Mouse (Mus musculus): ENCODE data around the gene Zbtb41. TPM values are rescaled to one million over a fixed set of nuclear protein-coding genes. Genes with fewer than 3 reads are reported as not detected.
"Not testable (repeated sequence)": the region's sequence is repeated elsewhere in the genome, so short reads cannot be mapped to it uniquely, and the experiment has no call there.

The Zbtb41 gene
- polyA plus RNA-seq, 1 experiment: 4.4 TPM

DNA sequence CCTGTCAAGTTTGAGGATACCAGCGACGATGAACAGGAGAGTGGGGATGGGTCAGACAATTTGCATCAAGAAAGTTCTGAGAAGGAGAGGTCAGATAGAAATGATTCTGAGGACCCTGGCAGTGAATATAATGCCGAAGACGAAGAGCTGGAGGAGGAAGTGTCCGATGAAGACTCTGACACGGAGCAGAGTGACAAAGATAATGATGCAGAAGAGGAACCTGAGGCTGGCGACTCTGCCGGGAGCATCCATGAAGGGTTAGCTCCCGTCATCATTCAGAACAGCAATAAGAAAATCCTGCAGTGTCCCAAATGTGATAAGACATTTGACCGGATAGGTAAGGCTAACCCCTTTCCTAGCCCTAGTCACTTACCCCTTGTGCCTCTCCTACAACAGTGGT, 1.8 kb downstream of the Zbtb41 start:
- no peaks in the 10 kb centered on the region for H3K27me3 ChIP-seq (ENCODE audit: control insufficient read depth, insufficient read depth, low read length)
- H3K4me3 ChIP-seq (ENCODE audit: control insufficient read depth, insufficient read depth, low read length): no peak overlapping the region
- no peaks in the 10 kb centered on the region for H3K36me3 ChIP-seq (ENCODE audit: control insufficient read depth, insufficient read depth, low read length)
- DNase-seq: no peak
- 70% methylated on average over 10 of the region's 10 CpGs for WGBS
- peaks cover 13% of the 10 kb centered on the region for H3K4me1 ChIP-seq (replicated peaks; ENCODE audit: control insufficient read depth, insufficient read depth, low read length)
- TF ChIP-seq CTCF (IDR thresholded peaks at IDR 0.05; ENCODE audit: borderline replicate concordance, control insufficient read depth, extremely low read depth, insufficient read depth, low read length, poor library complexity) (no peak), POLR2A (IDR thresholded peaks at IDR 0.05; ENCODE audit: control insufficient read depth, extremely low read depth, insufficient read depth, low read length, poor library complexity) (no peak)
- no peak overlapping the region for H3K27ac ChIP-seq (ENCODE audit: control insufficient read depth, insufficient read depth, low read length)

DNA sequence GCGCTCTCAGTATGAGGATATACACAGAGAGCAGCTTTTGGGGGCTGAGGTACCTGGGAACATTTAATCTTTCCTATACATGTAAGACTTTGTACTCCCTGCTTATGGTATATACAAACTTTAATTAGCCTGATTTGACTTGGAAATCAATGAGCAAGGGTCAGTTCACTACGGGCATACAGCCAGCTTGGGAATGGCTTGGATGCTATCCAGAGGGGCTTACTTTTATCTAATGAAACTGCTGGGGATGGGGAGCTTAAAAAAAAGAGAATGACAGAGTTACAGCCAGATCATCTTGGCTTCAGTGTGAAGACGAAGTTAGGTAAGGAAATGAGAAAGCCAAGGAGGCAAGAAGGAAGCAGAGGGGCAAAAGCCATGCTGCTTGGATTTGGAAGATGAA, 2.9 kb downstream of the Zbtb41 start:
- Histone ChIP-seq H3K4me3 (ENCODE audit: control insufficient read depth, insufficient read depth, low read length) (no peak overlapping the region), H3K27me3 (ENCODE audit: control insufficient read depth, insufficient read depth, low read length) (no peaks in the 10 kb centered on the region), H3K36me3 (ENCODE audit: control insufficient read depth, insufficient read depth, low read length) (0 out of 2 replicates have a peak, but pooled peaks cover 3% of the 10 kb centered on the region), H3K27ac (ENCODE audit: control insufficient read depth, insufficient read depth, low read length) (no peak overlapping the region), H3K4me1 (replicated peaks; ENCODE audit: control insufficient read depth, insufficient read depth, low read length) (peaks cover 13% of the 10 kb centered on the region)
- WGBS: 83% methylated on average over 3 of the region's 3 CpGs
- no peak for TF ChIP-seq CTCF (IDR thresholded peaks at IDR 0.05; ENCODE audit: borderline replicate concordance, control insufficient read depth, extremely low read depth, insufficient read depth, low read length, poor library complexity)
- TF ChIP-seq POLR2A (IDR thresholded peaks at IDR 0.05; ENCODE audit: control insufficient read depth, extremely low read depth, insufficient read depth, low read length, poor library complexity): no peak
- DNase-seq: no peak

DNA sequence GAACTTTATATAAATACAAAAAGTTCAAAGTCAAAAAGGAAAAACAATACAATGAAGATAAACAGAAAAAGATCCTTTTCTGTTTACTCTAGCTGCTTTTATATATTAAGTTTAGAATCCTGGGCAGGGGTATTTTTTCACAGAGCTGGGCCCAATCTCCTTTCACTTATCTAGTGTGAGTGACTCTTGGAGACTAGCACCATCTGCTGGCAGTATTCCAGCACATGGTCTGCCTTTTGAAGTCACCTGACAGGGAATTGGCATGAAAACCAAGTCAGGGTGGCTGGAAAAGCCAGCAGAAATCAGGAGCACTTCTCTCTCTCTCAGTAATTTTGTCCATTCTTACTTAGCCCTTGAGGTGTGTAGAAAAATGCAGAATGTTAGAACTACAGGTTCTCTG, 16.3 kb downstream of the Zbtb41 start:
- Histone ChIP-seq H3K36me3 (ENCODE audit: control insufficient read depth, insufficient read depth, low read length) (peaks cover 45% of the 10 kb centered on the region), H3K4me3 (ENCODE audit: control insufficient read depth, insufficient read depth, low read length) (no peak overlapping the region), H3K27ac (ENCODE audit: control insufficient read depth, insufficient read depth, low read length) (no peak overlapping the region), H3K4me1 (replicated peaks; ENCODE audit: control insufficient read depth, insufficient read depth, low read length) (no peaks in the 10 kb centered on the region), H3K27me3 (ENCODE audit: control insufficient read depth, insufficient read depth, low read length) (no peaks in the 10 kb centered on the region)
- DNase-seq: peak; percentile 40
- no peak for TF ChIP-seq CTCF (IDR thresholded peaks at IDR 0.05; ENCODE audit: borderline replicate concordance, control insufficient read depth, extremely low read depth, insufficient read depth, low read length, poor library complexity)
- TF ChIP-seq POLR2A (IDR thresholded peaks at IDR 0.05; ENCODE audit: control insufficient read depth, extremely low read depth, insufficient read depth, low read length, poor library complexity): no peak

DNA sequence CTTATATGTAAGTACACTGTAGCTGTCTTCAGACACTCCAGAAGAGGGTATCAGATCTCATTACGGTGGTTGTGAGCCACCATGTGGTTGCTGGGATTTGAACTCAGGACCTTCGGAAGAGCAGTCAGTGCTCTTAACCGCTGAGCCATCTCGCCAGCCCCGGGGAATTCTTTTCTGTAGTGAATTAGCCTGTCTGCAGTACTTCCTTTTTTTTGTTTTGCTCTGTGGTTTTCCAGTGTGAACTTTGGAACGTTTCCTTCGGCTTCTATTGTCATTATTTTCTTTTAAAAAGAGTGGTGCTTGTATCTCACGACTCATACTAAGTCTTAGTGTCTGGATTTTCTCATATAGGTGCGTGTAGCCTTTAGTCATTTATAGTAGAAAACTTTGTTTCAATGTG, 21.0 kb downstream of the Zbtb41 start:
- H3K36me3 ChIP-seq (ENCODE audit: control insufficient read depth, insufficient read depth, low read length): peaks cover 37% of the 10 kb centered on the region
- 52% methylated on average over 9 of the region's 9 CpGs for WGBS
- H3K4me3 ChIP-seq (ENCODE audit: control insufficient read depth, insufficient read depth, low read length); H3K4me1 ChIP-seq (replicated peaks; ENCODE audit: control insufficient read depth, insufficient read depth, low read length); H3K27me3 ChIP-seq (ENCODE audit: control insufficient read depth, insufficient read depth, low read length); DNase-seq; H3K27ac ChIP-seq (ENCODE audit: control insufficient read depth, insufficient read depth, low read length): not testable (repeated sequence)

DNA sequence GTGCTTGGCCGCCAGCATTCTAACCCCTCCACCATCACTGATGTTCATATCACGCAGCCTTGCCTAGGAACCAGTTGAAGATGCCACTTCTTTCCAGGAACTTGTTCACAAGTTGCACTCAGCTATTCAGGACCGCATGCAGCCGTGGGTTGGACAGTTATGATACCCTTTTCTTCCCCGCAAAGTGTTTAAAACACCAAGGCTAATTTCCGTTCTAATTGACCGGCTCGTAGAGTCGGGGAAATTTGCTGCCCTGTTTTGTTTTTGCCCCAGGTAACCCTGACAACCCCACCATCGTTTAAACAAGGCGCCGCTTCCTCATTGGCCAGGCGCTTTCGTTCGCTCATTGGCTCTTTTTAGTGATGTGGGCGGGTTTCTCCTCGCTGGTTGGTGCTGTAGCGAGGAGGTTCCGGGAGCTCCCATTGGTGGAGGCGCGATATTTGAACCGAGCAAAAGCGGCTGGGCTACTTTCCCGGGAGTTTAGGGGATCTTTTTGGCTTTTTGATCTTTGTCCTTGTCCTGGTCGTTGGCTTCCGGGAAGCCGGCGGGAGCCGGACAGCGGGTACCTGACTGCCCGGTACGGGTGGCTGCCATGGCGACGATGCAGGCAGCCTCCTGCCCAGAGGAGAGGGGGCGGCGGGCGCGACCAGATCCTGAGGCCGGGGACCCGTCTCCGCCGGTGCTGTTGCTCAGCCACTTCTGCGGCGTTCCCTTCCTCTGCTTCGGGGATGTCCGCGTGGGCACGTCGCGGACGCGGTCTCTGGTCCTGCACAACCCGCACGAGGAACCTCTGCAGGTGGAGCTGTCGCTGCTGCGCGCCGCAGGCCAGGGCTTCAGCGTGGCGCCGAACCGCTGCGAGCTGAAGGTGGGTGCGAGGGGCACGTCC, 32.5 kb downstream of the Zbtb41 start, which contains the start of gene Aspm:
Aspm (plus strand) TSS at position 433 of the 886 bp plus-strand sequence.
- DNase-seq: peak; percentile 91
- peak within 1 kb of the TSS; percentile 78 for H3K4me3 ChIP-seq (ENCODE audit: control insufficient read depth, insufficient read depth, low read length)
- peaks cover 8% of the 10 kb centered on the region for H3K4me1 ChIP-seq (replicated peaks; ENCODE audit: control insufficient read depth, insufficient read depth, low read length)
- peaks cover 8% of the 10 kb centered on the region for H3K36me3 ChIP-seq (ENCODE audit: control insufficient read depth, insufficient read depth, low read length)
- under 1% methylated on average over 65 of the region's 65 CpGs for WGBS
- TF ChIP-seq CTCF (IDR thresholded peaks at IDR 0.05; ENCODE audit: borderline replicate concordance, control insufficient read depth, extremely low read depth, insufficient read depth, low read length, poor library complexity) (no peak), POLR2A (IDR thresholded peaks at IDR 0.05; ENCODE audit: control insufficient read depth, extremely low read depth, insufficient read depth, low read length, poor library complexity) (0 out of 2 replicates have a peak, but pooled peaks have one; percentile 43)
- no peak within 1 kb of the TSS for H3K27ac ChIP-seq (ENCODE audit: control insufficient read depth, insufficient read depth, low read length)
- H3K27me3 ChIP-seq (ENCODE audit: control insufficient read depth, insufficient read depth, low read length): no peaks in the 10 kb centered on the region

DNA sequence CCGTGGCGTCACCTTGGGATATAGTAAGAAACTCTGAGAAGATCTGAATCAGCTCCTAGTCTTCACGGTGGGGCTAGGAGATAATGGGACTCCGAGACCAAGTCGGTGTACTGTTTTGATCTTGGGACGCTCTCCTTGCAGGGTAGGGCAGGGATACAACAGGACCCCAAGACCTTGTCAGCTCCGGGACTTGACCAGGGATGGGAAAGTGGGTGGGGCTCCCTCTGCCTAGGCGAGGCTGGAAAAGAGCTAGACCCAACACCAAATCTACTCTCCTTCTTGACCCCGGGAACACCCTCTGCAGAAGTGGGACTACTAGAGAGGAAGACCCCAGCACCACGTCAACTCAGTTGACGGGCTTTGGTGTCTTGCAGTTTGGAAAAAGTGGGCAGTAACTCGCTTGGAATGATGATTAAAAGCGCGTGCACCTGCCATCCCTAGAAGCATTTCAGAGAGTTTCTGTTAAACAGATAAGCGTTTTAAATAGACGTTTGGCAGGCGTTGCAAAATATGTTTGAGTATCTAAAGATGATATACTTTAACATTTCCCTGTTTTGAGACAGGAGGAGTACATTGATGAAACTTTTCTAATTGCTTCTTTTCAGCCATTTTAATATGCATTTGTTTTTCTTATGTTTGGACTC, 33.3 kb downstream of the Zbtb41 start:
- no peak for DNase-seq
- Histone ChIP-seq H3K4me1 (replicated peaks; ENCODE audit: control insufficient read depth, insufficient read depth, low read length) (peaks cover 8% of the 10 kb centered on the region), H3K36me3 (ENCODE audit: control insufficient read depth, insufficient read depth, low read length) (peaks cover 12% of the 10 kb centered on the region), H3K27ac (ENCODE audit: control insufficient read depth, insufficient read depth, low read length) (no peak overlapping the region), H3K27me3 (ENCODE audit: control insufficient read depth, insufficient read depth, low read length) (no peaks in the 10 kb centered on the region), H3K4me3 (ENCODE audit: control insufficient read depth, insufficient read depth, low read length) (peak overlapping the region; percentile 78)
- 2% methylated on average over 17 of the region's 17 CpGs for WGBS
- TF ChIP-seq POLR2A (IDR thresholded peaks at IDR 0.05; ENCODE audit: control insufficient read depth, extremely low read depth, insufficient read depth, low read length, poor library complexity): no peak
- no peak for TF ChIP-seq CTCF (IDR thresholded peaks at IDR 0.05; ENCODE audit: borderline replicate concordance, control insufficient read depth, extremely low read depth, insufficient read depth, low read length, poor library complexity)

All from thymus, adult 2 months (tissue).